Mouse (Mus musculus): ENCODE results near the gene Morf4l1.

DNA sequence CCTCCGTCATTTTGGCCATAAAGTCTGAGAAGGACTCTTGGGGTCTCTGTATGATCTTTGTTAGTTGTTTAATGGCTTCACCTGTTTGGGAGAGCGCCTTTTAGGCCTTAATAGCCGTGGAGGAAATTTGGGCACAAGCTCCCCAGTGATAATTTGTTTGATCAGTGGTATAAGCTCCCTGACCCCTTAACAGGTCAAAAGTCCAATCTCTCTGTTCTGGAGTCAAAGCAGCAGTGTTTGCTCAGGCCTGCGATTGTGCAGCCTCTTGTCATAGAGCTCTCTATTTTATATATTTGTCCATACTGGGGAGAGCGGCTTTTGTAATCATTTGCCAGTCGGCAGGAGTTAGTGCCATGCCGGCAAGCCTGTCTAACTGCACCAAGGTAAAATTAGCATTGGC, 69.4 kb downstream of the Morf4l1 start:
- TF ChIP-seq CTCF (conservative IDR thresholded peaks at IDR 0.05; ENCODE audit: low read length) = no peak
- no peak for TF ChIP-seq NANOG (IDR thresholded peaks at IDR 0.05; ENCODE audit: borderline replicate concordance, low read length)
- no peak for TF ChIP-seq POU5F1 (IDR thresholded peaks at IDR 0.05; ENCODE audit: borderline replicate concordance, low read length)
